Mouse (Mus musculus): ENCODE data around the gene Dact3. TPM values are rescaled to one million over a fixed set of nuclear protein-coding genes. Genes with fewer than 3 reads are reported as not detected.
A peak's percentile ranks its signal among the peaks of the same experiment; 100 is the strongest.

The Dact3 gene
- polyA plus RNA-seq, 1 experiment from 2014 or later: 12.5 TPM

GRCm38 (mm10) chr7:16891641-16892351, 16.7 kb downstream of the Dact3 start, which contains the start of gene Gng8:
TSS of gene Gng8 (plus strand) at chr7:16891786.
- Histone ChIP-seq H3K9ac (replicated peaks) (peak within 1 kb of the TSS; percentile 57), H3K36me3 (peaks cover 26% of the 10 kb centered on the region), H3K4me3 (replicated peaks) (peak within 1 kb of the TSS; percentile 40), H3K4me1 (replicated peaks) (peaks cover 59% of the 10 kb centered on the region), H3K4me2 (peak within 1 kb of the TSS; percentile 68), H3K27me3 (0 out of 2 replicates have a peak, but pooled peaks cover 6% of the 10 kb centered on the region), H3K9me3 (no peaks in the 10 kb centered on the region), H3K27ac (peak within 1 kb of the TSS; percentile 98)
- under 1% methylated on average over 30 of the region's 30 CpGs for WGBS
- ATAC-seq (ENCODE audit: insufficient number of reproducible peaks, insufficient read depth, low FRiP score, low TSS enrichment, low read depth): peak; percentile 83

GRCm38 (mm10) chr7:16892352-16892730, 17.2 kb downstream of the Dact3 start:
- WGBS: 31% methylated on average over 9 of the region's 9 CpGs
- peak overlapping the region; percentile 68 for H3K4me2 ChIP-seq
- H3K9ac ChIP-seq (replicated peaks): peak overlapping the region; percentile 57
- 0 out of 2 replicates have a peak, but pooled peaks cover 6% of the 10 kb centered on the region for H3K27me3 ChIP-seq
- ATAC-seq (ENCODE audit: insufficient number of reproducible peaks, insufficient read depth, low FRiP score, low TSS enrichment, low read depth): no peak; the same call in 1 of the 2 replicates
- H3K9me3 ChIP-seq: no peaks in the 10 kb centered on the region
- peaks cover 22% of the 10 kb centered on the region for H3K36me3 ChIP-seq
- peaks cover 59% of the 10 kb centered on the region for H3K4me1 ChIP-seq (replicated peaks)
- H3K27ac ChIP-seq: peak overlapping the region; percentile 53; the same call in 1 of the 2 replicates
- H3K4me3 ChIP-seq (replicated peaks): peak overlapping the region; percentile 40

- WGBS: 9% methylated on average over 6 of the region's 6 CpGs
- Histone ChIP-seq H3K4me1 (replicated peaks) (peaks cover 59% of the 10 kb centered on the region), H3K9ac (replicated peaks) (peak overlapping the region; percentile 31; the same call in 1 of the 2 replicates), H3K27me3 (0 out of 2 replicates have a peak, but pooled peaks cover 6% of the 10 kb centered on the region), H3K27ac (no peak overlapping the region), H3K9me3 (no peaks in the 10 kb centered on the region), H3K36me3 (peaks cover 9% of the 10 kb centered on the region; the same call in 1 of the 2 replicates), H3K4me3 (replicated peaks) (peak overlapping the region; percentile 26), H3K4me2 (peak overlapping the region; percentile 68)
- ATAC-seq (ENCODE audit: insufficient number of reproducible peaks, insufficient read depth, low FRiP score, low TSS enrichment, low read depth): no peak
Measured at GRCm38 (mm10) chr7:16893612-16894011, 18.5 kb downstream of the Dact3 start.

- Histone ChIP-seq H3K27me3 (0 out of 2 replicates have a peak, but pooled peaks cover 6% of the 10 kb centered on the region), H3K4me1 (replicated peaks) (peaks cover 59% of the 10 kb centered on the region), H3K36me3 (peaks cover 2% of the 10 kb centered on the region; the same call in 1 of the 2 replicates), H3K27ac (peak overlapping the region; percentile 31; the same call in 1 of the 2 replicates), H3K9ac (replicated peaks) (peak overlapping the region; percentile 31; the same call in 1 of the 2 replicates), H3K4me3 (replicated peaks) (peak overlapping the region; percentile 26), H3K4me2 (peak overlapping the region; percentile 68), H3K9me3 (no peaks in the 10 kb centered on the region)
- WGBS: 1% methylated on average over 4 of the region's 4 CpGs
- ATAC-seq (ENCODE audit: insufficient number of reproducible peaks, insufficient read depth, low FRiP score, low TSS enrichment, low read depth): no peak
Measured at GRCm38 (mm10) chr7:16894279-16894678, 19.2 kb downstream of the Dact3 start.

- under 1% methylated on average over 24 of the region's 24 CpGs for WGBS
- Histone ChIP-seq H3K27me3 (0 out of 2 replicates have a peak, but pooled peaks cover 6% of the 10 kb centered on the region), H3K9ac (replicated peaks) (peak overlapping the region; percentile 31; the same call in 1 of the 2 replicates), H3K36me3 (no peaks in the 10 kb centered on the region; the same call in 1 of the 2 replicates), H3K4me1 (replicated peaks) (peaks cover 54% of the 10 kb centered on the region), H3K27ac (peak overlapping the region; percentile 31; the same call in 1 of the 2 replicates), H3K4me2 (peak overlapping the region; percentile 68), H3K4me3 (replicated peaks) (peak overlapping the region; percentile 26), H3K9me3 (no peaks in the 10 kb centered on the region)
- 0 out of 2 replicates have a peak, but pooled peaks have one; percentile 5 for ATAC-seq (ENCODE audit: insufficient number of reproducible peaks, insufficient read depth, low FRiP score, low TSS enrichment, low read depth)
Measured at GRCm38 (mm10) chr7:16895000-16895399, 19.9 kb downstream of the Dact3 start.

GRCm38 (mm10) chr7:16895511-16895910, 20.4 kb downstream of the Dact3 start:
- no peak overlapping the region for H3K27ac ChIP-seq
- H3K4me2 ChIP-seq: peak overlapping the region; percentile 68
- ATAC-seq (ENCODE audit: insufficient number of reproducible peaks, insufficient read depth, low FRiP score, low TSS enrichment, low read depth): no peak
- peak overlapping the region; percentile 26 for H3K4me3 ChIP-seq (replicated peaks)
- peaks cover 54% of the 10 kb centered on the region for H3K4me1 ChIP-seq (replicated peaks)
- no peaks in the 10 kb centered on the region for H3K36me3 ChIP-seq
- 0 out of 2 replicates have a peak, but pooled peaks cover 6% of the 10 kb centered on the region for H3K27me3 ChIP-seq
- WGBS: 32% methylated on average over 10 of the region's 10 CpGs
- no peak overlapping the region for H3K9ac ChIP-seq (replicated peaks)
- no peaks in the 10 kb centered on the region for H3K9me3 ChIP-seq

GRCm38 (mm10) chr7:16900526-16900925, 25.4 kb downstream of the Dact3 start:
- H3K4me3 ChIP-seq (replicated peaks): no peak overlapping the region
- H3K27ac ChIP-seq: no peak overlapping the region
- WGBS: 22% methylated on average over 5 of the region's 5 CpGs
- H3K4me1 ChIP-seq (replicated peaks): peaks cover 25% of the 10 kb centered on the region
- H3K27me3 ChIP-seq: no peaks in the 10 kb centered on the region
- H3K36me3 ChIP-seq: no peaks in the 10 kb centered on the region
- H3K9ac ChIP-seq (replicated peaks): no peak overlapping the region
- no peak for ATAC-seq (ENCODE audit: insufficient number of reproducible peaks, insufficient read depth, low FRiP score, low TSS enrichment, low read depth)
- no peak overlapping the region; the same call in 1 of the 2 replicates for H3K4me2 ChIP-seq
- H3K9me3 ChIP-seq: no peaks in the 10 kb centered on the region

- peaks cover 40% of the 10 kb centered on the region for H3K4me1 ChIP-seq (replicated peaks)
Measured at GRCm38 (mm10) chr7:16903439-16903955, 28.4 kb downstream of the Dact3 start.

GRCm38 (mm10) chr7:16904120-16904675, 29.1 kb downstream of the Dact3 start:
- Histone ChIP-seq H3K27ac (no peak overlapping the region), H3K4me3 (replicated peaks) (no peak overlapping the region), H3K36me3 (no peaks in the 10 kb centered on the region), H3K9ac (replicated peaks) (no peak overlapping the region), H3K27me3 (no peaks in the 10 kb centered on the region), H3K4me1 (replicated peaks) (peaks cover 40% of the 10 kb centered on the region), H3K4me2 (no peak overlapping the region), H3K9me3 (no peaks in the 10 kb centered on the region)
- 57% methylated on average over 8 of the region's 10 CpGs for WGBS
- no peak for ATAC-seq (ENCODE audit: insufficient number of reproducible peaks, insufficient read depth, low FRiP score, low TSS enrichment, low read depth)

More at GRCm38 (mm10) chr7:16903439-16903955, 28.4 kb downstream of the Dact3 start:
- Histone ChIP-seq H3K27me3 (no peaks in the 10 kb centered on the region), H3K27ac (no peak overlapping the region), H3K4me2 (no peak overlapping the region), H3K9ac (replicated peaks) (no peak overlapping the region), H3K36me3 (no peaks in the 10 kb centered on the region), H3K9me3 (no peaks in the 10 kb centered on the region), H3K4me3 (replicated peaks) (no peak overlapping the region)
- WGBS: 88% methylated on average over 2 of the region's 2 CpGs
- ATAC-seq (ENCODE audit: insufficient number of reproducible peaks, insufficient read depth, low FRiP score, low TSS enrichment, low read depth): no peak

GRCm38 (mm10) chr7:16905491-16906021, 30.4 kb downstream of the Dact3 start:
- no peak overlapping the region for H3K4me3 ChIP-seq (replicated peaks)
- no peaks in the 10 kb centered on the region for H3K9me3 ChIP-seq
- no peaks in the 10 kb centered on the region for H3K36me3 ChIP-seq
- H3K27me3 ChIP-seq: no peaks in the 10 kb centered on the region
- no peak; the same call in 1 of the 2 replicates for ATAC-seq (ENCODE audit: insufficient number of reproducible peaks, insufficient read depth, low FRiP score, low TSS enrichment, low read depth)
- peaks cover 42% of the 10 kb centered on the region for H3K4me1 ChIP-seq (replicated peaks)
- no peak overlapping the region for H3K9ac ChIP-seq (replicated peaks)
- H3K4me2 ChIP-seq: no peak overlapping the region; the same call in 1 of the 2 replicates
- no peak overlapping the region for H3K27ac ChIP-seq
- WGBS: 31% methylated on average over 9 of the region's 9 CpGs
